Mouse (Mus musculus) forebrain, embryonic 16.5 days (tissue): ENCODE measurements at regions not wholly inside any gene's neighbourhood (a gene's known extent, or its start where the extent isn't known, plus 50 kb on each side); places are given as distances from the start of the nearest gene placed in this dataset.

ENCODE experiments used
- ATAC-seq: fragments of 200-750 bp; cut with Nextera tagmentation; 2 replicates; pipeline ENCODE4 v1.8.0; 2017; ENCODE audit warnings: mild to moderate bottlenecking, moderate library complexity
- H3K27ac ChIP-seq: fragments of 300-500 bp; sonication (generic); 2 replicates; pipeline ENCODE4 v1.5.1; 2014; ENCODE audit warnings: low read length, control low read depth
- H3K27me3 ChIP-seq: fragments of 300-500 bp; sonication (generic); replicated peaks from 2 replicates; pipeline ENCODE4 v1.6.1; 2014; ENCODE audit warnings: low read length; ENCODE audit not compliant: control insufficient read depth, insufficient read depth
- H3K36me3 ChIP-seq: fragments of 300-500 bp; sonication (generic); 2 replicates; pipeline ENCODE4 v1.6.1; 2014; ENCODE audit not compliant: control insufficient read depth, insufficient read depth
- H3K4me1 ChIP-seq: fragments of 300-500 bp; sonication (generic); replicated peaks from 2 replicates; pipeline ENCODE4 v1.6.1; 2014; ENCODE audit warnings: low read length; ENCODE audit not compliant: control insufficient read depth, insufficient read depth
- H3K4me2 ChIP-seq: fragments of 300-500 bp; sonication (generic); 2 replicates; pipeline ENCODE4 v1.6.1; 2014; ENCODE audit warnings: mild to moderate bottlenecking, low read length, control low read depth
- H3K4me3 ChIP-seq: fragments of 300-500 bp; sonication (generic); replicated peaks from 2 replicates; pipeline ENCODE4 v1.5.1; 2014; ENCODE audit warnings: mild to moderate bottlenecking, low read length, control low read depth
- H3K9ac ChIP-seq: fragments of 300-500 bp; sonication (generic); replicated peaks from 2 replicates; pipeline ENCODE4 v1.6.1; 2014; ENCODE audit warnings: low read depth, low read length, control low read depth
- H3K9me3 ChIP-seq: fragments of 300-500 bp; sonication (generic); 2 replicates; pipeline ENCODE4 v1.6.1; 2016; ENCODE audit warnings: low read length; ENCODE audit not compliant: control insufficient read depth
- WGBS: fragments of 180-500 bp; shearing (Covaris S2); extraction: QIAGEN DNeasy Blood & Tissue Kit; methylation state at CpG from one replicate; pipeline ENCODE4 v1.1.7; 2014; 5-methylcytosine and 5-hydroxymethylcytosine counted together

- Histone ChIP-seq H3K4me2 (no peak overlapping the region), H3K27ac (no peak overlapping the region), H3K9me3 (no peaks in the 10 kb centered on the region), H3K4me1 (no peaks in the 10 kb centered on the region), H3K9ac (no peak overlapping the region), H3K27me3 (no peaks in the 10 kb centered on the region), H3K36me3 (no peaks in the 10 kb centered on the region), H3K4me3 (no peak overlapping the region)
- 71% methylated on average over 3 of the region's 3 CpGs for WGBS
- ATAC-seq, result no peak
Measured at GRCm38 (mm10) chr6:106946227-106946927, 146.5 kb upstream of the Crbn start.

GRCm38 (mm10) chr6:106950909-106951308 is 151.0 kb upstream of the Crbn start:
- no peaks in the 10 kb centered on the region for H3K4me1 ChIP-seq
- ATAC-seq, result no peak
- WGBS, result 58% methylated on average over 4 of the region's 4 CpGs
- no peak overlapping the region for H3K9ac ChIP-seq
- H3K27ac ChIP-seq, result no peak overlapping the region
- no peak overlapping the region for H3K4me3 ChIP-seq
- H3K4me2 ChIP-seq, result no peak overlapping the region
- no peaks in the 10 kb centered on the region for H3K27me3 ChIP-seq
- no peaks in the 10 kb centered on the region for H3K9me3 ChIP-seq
- no peaks in the 10 kb centered on the region for H3K36me3 ChIP-seq

GRCm38 (mm10) chr6:106961320-106961719 is 161.4 kb upstream of the Crbn start:
- no peak for ATAC-seq
- WGBS, result 64% methylated on average over 2 of the region's 2 CpGs
- Histone ChIP-seq H3K4me1 (no peaks in the 10 kb centered on the region), H3K9me3 (no peaks in the 10 kb centered on the region), H3K4me3 (no peak overlapping the region), H3K27me3 (no peaks in the 10 kb centered on the region), H3K27ac (no peak overlapping the region), H3K36me3 (no peaks in the 10 kb centered on the region), H3K4me2 (no peak overlapping the region), H3K9ac (no peak overlapping the region)

GRCm38 (mm10) chr6:106964337-106964736 is 164.5 kb upstream of the Crbn start:
- H3K4me1 ChIP-seq, result no peaks in the 10 kb centered on the region
- no peaks in the 10 kb centered on the region for H3K36me3 ChIP-seq
- no peak overlapping the region for H3K4me2 ChIP-seq
- 93% methylated on average over 1 of the region's 1 CpGs for WGBS
- H3K9ac ChIP-seq, result no peak overlapping the region
- no peaks in the 10 kb centered on the region for H3K27me3 ChIP-seq
- H3K4me3 ChIP-seq, result no peak overlapping the region
- no peak overlapping the region for H3K27ac ChIP-seq
- ATAC-seq, result no peak
- no peaks in the 10 kb centered on the region for H3K9me3 ChIP-seq

- 68% methylated on average over 2 of the region's 2 CpGs for WGBS
- no peaks in the 10 kb centered on the region for H3K9me3 ChIP-seq
- H3K9ac ChIP-seq, result no peak overlapping the region
- no peaks in the 10 kb centered on the region for H3K36me3 ChIP-seq
- no peaks in the 10 kb centered on the region for H3K27me3 ChIP-seq
- no peak overlapping the region for H3K4me2 ChIP-seq
- no peak overlapping the region for H3K4me3 ChIP-seq
- no peaks in the 10 kb centered on the region for H3K4me1 ChIP-seq
- no peak for ATAC-seq
- no peak overlapping the region for H3K27ac ChIP-seq
Measured at GRCm38 (mm10) chr6:106975439-106975838, 175.6 kb upstream of the Crbn start.

- no peaks in the 10 kb centered on the region for H3K27me3 ChIP-seq
- no peak overlapping the region for H3K9ac ChIP-seq
- no peaks in the 10 kb centered on the region for H3K36me3 ChIP-seq
- H3K27ac ChIP-seq, result no peak overlapping the region
- no peak; the same call in 1 of the 2 replicates for ATAC-seq
- no peak overlapping the region for H3K4me3 ChIP-seq
- no peaks in the 10 kb centered on the region for H3K4me1 ChIP-seq
- H3K4me2 ChIP-seq, result no peak overlapping the region
- no peaks in the 10 kb centered on the region for H3K9me3 ChIP-seq
Measured at GRCm38 (mm10) chr6:106978721-106979120, 178.8 kb upstream of the Crbn start.

GRCm38 (mm10) chr6:106979755-106980154 is 179.9 kb upstream of the Crbn start:
- Histone ChIP-seq H3K4me3 (no peak overlapping the region), H3K27me3 (no peaks in the 10 kb centered on the region), H3K4me2 (no peak overlapping the region), H3K9ac (no peak overlapping the region), H3K27ac (no peak overlapping the region), H3K4me1 (no peaks in the 10 kb centered on the region), H3K36me3 (no peaks in the 10 kb centered on the region), H3K9me3 (no peaks in the 10 kb centered on the region)
- ATAC-seq, result no peak
- 75% methylated on average over 3 of the region's 3 CpGs for WGBS

GRCm38 (mm10) chr6:106980188-106980587 is 180.3 kb upstream of the Crbn start:
- no peak overlapping the region for H3K9ac ChIP-seq
- no peaks in the 10 kb centered on the region for H3K9me3 ChIP-seq
- no peak overlapping the region for H3K4me3 ChIP-seq
- ATAC-seq, result no peak
- no peak overlapping the region for H3K4me2 ChIP-seq
- H3K27me3 ChIP-seq, result no peaks in the 10 kb centered on the region
- 36% methylated on average over 4 of the region's 4 CpGs for WGBS
- no peaks in the 10 kb centered on the region for H3K36me3 ChIP-seq
- H3K27ac ChIP-seq, result no peak overlapping the region
- no peaks in the 10 kb centered on the region for H3K4me1 ChIP-seq

GRCm38 (mm10) chr6:106981232-106981631 is 181.4 kb upstream of the Crbn start:
- H3K4me2 ChIP-seq, result no peak overlapping the region
- no peaks in the 10 kb centered on the region for H3K36me3 ChIP-seq
- no peak overlapping the region for H3K4me3 ChIP-seq
- ATAC-seq, result no peak
- H3K9ac ChIP-seq, result no peak overlapping the region
- no peak overlapping the region for H3K27ac ChIP-seq
- no peaks in the 10 kb centered on the region for H3K4me1 ChIP-seq
- WGBS, result 92% methylated on average over 1 of the region's 1 CpGs
- no peaks in the 10 kb centered on the region for H3K9me3 ChIP-seq
- no peaks in the 10 kb centered on the region for H3K27me3 ChIP-seq
